Mouse (Mus musculus) brain, embryonic 14.5 days (tissue): ENCODE results near the gene Crebl2.

Experiments
- CTCF ChIP-seq: fragments of 200-500 bp; IDR thresholded peaks from 2 replicates; pipeline ENCODE4 v1.5.1; 2012; ENCODE audit warnings: inconsistent platforms, mild to moderate bottlenecking, moderate library complexity, borderline replicate concordance; ENCODE audit not compliant: insufficient read depth, insufficient read length; ENCODE audit errors: extremely low read depth
- POLR2A ChIP-seq: fragments of 200-500 bp; IDR thresholded peaks from 2 replicates; pipeline ENCODE4 v1.6.1; 2012; ENCODE audit warnings: mild to moderate bottlenecking, inconsistent platforms, borderline replicate concordance; ENCODE audit not compliant: poor library complexity, insufficient read depth, insufficient read length, severe bottlenecking; ENCODE audit errors: extremely low read depth

- no peak for TF ChIP-seq POLR2A
- no peak for TF ChIP-seq CTCF
Measured at GRCm38 (mm10) chr6:134782900-134783299, 47.1 kb upstream of the Crebl2 start.
